Mouse (Mus musculus) liver, embryonic 14.5 days (tissue): ENCODE measurements around the gene Rnf220.

Source experiments
- CTCF ChIP-seq: IDR thresholded peaks from 2 replicates; pipeline ENCODE4 v1.5.1; 2016; ENCODE audit warnings: antibody characterized with exemption, low read depth, control low read depth
- EP300 ChIP-seq: IDR thresholded peaks from 2 replicates; pipeline ENCODE4 v1.6.1; 2016; ENCODE audit warnings: antibody characterized with exemption, low read depth

DNA sequence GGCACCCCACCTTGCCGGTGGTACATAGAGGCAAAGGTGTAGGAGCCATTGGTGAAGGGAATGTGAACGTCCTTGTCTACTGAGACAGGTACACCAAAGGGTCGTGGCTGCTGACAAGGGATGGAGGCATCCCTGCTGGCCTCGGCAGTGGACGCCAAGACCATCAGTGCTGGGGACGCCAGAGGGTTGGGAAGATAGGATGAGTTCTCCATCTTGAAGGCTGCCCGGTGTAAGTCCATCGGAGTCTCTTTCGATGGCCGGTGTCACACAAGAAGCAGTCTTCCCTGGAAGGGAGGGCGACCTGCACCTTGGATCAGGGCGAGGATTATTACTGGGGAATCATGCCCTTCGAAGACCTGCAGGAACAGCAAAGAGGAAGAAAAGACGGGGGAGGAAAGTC, 6.9 kb downstream of the Rnf220 start:
- TF ChIP-seq CTCF (no peak), EP300 (no peak)
